In genomic region chr16:36874583-36875275, GRCm38 (mm10) we compare ENCODE assay signal across 8 mouse cellular contexts. TPM values are rescaled to one million over a fixed set of nuclear protein-coding genes. Genes with fewer than 3 reads are reported as not detected.
DNase-seq lines count a peak whose midpoint lies in the region; ATAC-seq and TF ChIP-seq lines count a peak whose summit lies in the region.

TSS of gene Eaf2 (minus strand) at chr16:36875003.
TSS of gene Golgb1 (plus strand) at chr16:36875140.

- peak within 1 kb of the TSS; percentile 76 for H3K9ac ChIP-seq in embryonic facial prominence, embryonic 15.5 days
- H3K9ac ChIP-seq in limb, embryonic 14.5 days (ENCODE audit: low read depth, low read length, severe bottlenecking) = peak within 1 kb of the TSS; percentile 91
- H3K9ac ChIP-seq in midbrain, postnatal 0 days (replicated peaks; ENCODE audit: low read length, poor library complexity, severe bottlenecking) = peak within 1 kb of the TSS; percentile 84

- H3K36me3 ChIP-seq in embryonic facial prominence, embryonic 15.5 days = peaks cover 7% of the 10 kb centered on the region
- H3K36me3 ChIP-seq in limb, embryonic 14.5 days (ENCODE audit: control insufficient read depth, insufficient read depth, low read length) = peaks cover 25% of the 10 kb centered on the region
- peaks cover 7% of the 10 kb centered on the region for H3K36me3 ChIP-seq in midbrain, postnatal 0 days (ENCODE audit: insufficient read depth, low read length)

- no peaks in the 10 kb centered on the region for H3K4me1 ChIP-seq in bone marrow, adult 2 months (ENCODE audit: control insufficient read depth, insufficient read depth, low read length)
- peaks cover 17% of the 10 kb centered on the region for H3K4me1 ChIP-seq in embryonic facial prominence, embryonic 15.5 days
- peaks cover 11% of the 10 kb centered on the region; the same call in 1 of the 2 replicates for H3K4me1 ChIP-seq in limb, embryonic 14.5 days (ENCODE audit: control insufficient read depth, insufficient read depth, low read length)
- 0 out of 2 replicates have a peak, but pooled peaks cover 6% of the 10 kb centered on the region for H3K4me1 ChIP-seq in midbrain, postnatal 0 days (ENCODE audit: insufficient read depth, low read length)

- DNase-seq in 416B (ENCODE audit: low read depth) = peak; percentile 100
- DNase-seq in heart, adult 8-10 months (ENCODE audit: low spot score) = peak; percentile 99
- DNase-seq in kidney, adult 9 months = peak; percentile 100
- DNase-seq in limb, embryonic 14.5 days (ENCODE audit: low spot score) = peak; percentile 100
- DNase-seq in midbrain, postnatal 0 days (ENCODE audit: low spot score) = peak; percentile 100
- peak; percentile 83 to 88 for DNase-seq in spleen, postnatal 14 days (ENCODE audit: low spot score in 2 of 2)

- peak within 1 kb of the TSS; percentile 82 for H3K4me3 ChIP-seq in bone marrow, adult 2 months (replicated peaks; ENCODE audit: control insufficient read depth, low read depth, low read length)
- H3K4me3 ChIP-seq in embryonic facial prominence, embryonic 15.5 days (replicated peaks) = peak within 1 kb of the TSS; percentile 82
- H3K4me3 ChIP-seq in limb, embryonic 14.5 days (replicated peaks; ENCODE audit: low read length) = peak within 1 kb of the TSS; percentile 81
- peak within 1 kb of the TSS; percentile 84 for H3K4me3 ChIP-seq in midbrain, postnatal 0 days (ENCODE audit: low read depth, low read length)

- under 1% methylated on average over 43 of the region's 43 CpGs for WGBS in bone marrow, adult 2 months
- under 1% methylated on average over 43 of the region's 43 CpGs for WGBS in embryonic facial prominence, embryonic 15.5 days
- under 1% methylated on average over 39 of the region's 43 CpGs for WGBS in limb, embryonic 14.5 days
- under 1% methylated on average over 42 of the region's 43 CpGs for WGBS in midbrain, postnatal 0 days

- peak; percentile 100 for ATAC-seq in embryonic facial prominence, embryonic 15.5 days (ENCODE audit: insufficient number of reproducible peaks, low FRiP score, low TSS enrichment, low read depth)
- ATAC-seq in limb, embryonic 14.5 days (ENCODE audit: low FRiP score, low read depth) = peak; percentile 99
- peak; percentile 100 for ATAC-seq in midbrain, postnatal 0 days (ENCODE audit: low FRiP score)

- TF ChIP-seq CTCF in bone marrow, adult 2 months (IDR thresholded peaks at IDR 0.05; ENCODE audit: control insufficient read depth, insufficient read depth, low read length) = no peak
- TF ChIP-seq CTCF in midbrain, postnatal 0 days (IDR thresholded peaks at IDR 0.05) = no peak; the same call in 1 of the 2 replicates

- peak; percentile 62; the same call in 1 of the 2 replicates for TF ChIP-seq POLR2A in bone marrow, adult 2 months (IDR thresholded peaks at IDR 0.05; ENCODE audit: borderline replicate concordance, control insufficient read depth, low read depth, low read length)
- peak; percentile 43; the same call in 1 of the 2 replicates for TF ChIP-seq POLR2A in limb, embryonic 14.5 days (IDR thresholded peaks at IDR 0.05; ENCODE audit: borderline replicate concordance, extremely low read depth, insufficient read depth, insufficient read length)

- peak within 1 kb of the TSS; percentile 59 for H3K4me2 ChIP-seq in embryonic facial prominence, embryonic 15.5 days (replicated peaks)
- H3K4me2 ChIP-seq in limb, embryonic 14.5 days (replicated peaks; ENCODE audit: low read depth, low read length, severe bottlenecking) = peak within 1 kb of the TSS; percentile 66
- peak within 1 kb of the TSS; percentile 66 for H3K4me2 ChIP-seq in midbrain, postnatal 0 days (ENCODE audit: low read depth, low read length, poor library complexity, severe bottlenecking)

- H3K9me3 ChIP-seq in embryonic facial prominence, embryonic 15.5 days (replicated peaks) = no peaks in the 10 kb centered on the region
- H3K9me3 ChIP-seq in limb, embryonic 14.5 days (ENCODE audit: control insufficient read depth, low read length) = no peaks in the 10 kb centered on the region
- no peaks in the 10 kb centered on the region for H3K9me3 ChIP-seq in midbrain, postnatal 0 days (ENCODE audit: low read length)

- no peaks in the 10 kb centered on the region for H3K27me3 ChIP-seq in embryonic facial prominence, embryonic 15.5 days
- H3K27me3 ChIP-seq in limb, embryonic 14.5 days (ENCODE audit: control insufficient read depth, insufficient read depth, low read length) = no peaks in the 10 kb centered on the region
- H3K27me3 ChIP-seq in midbrain, postnatal 0 days (ENCODE audit: insufficient read depth, low read length) = no peaks in the 10 kb centered on the region

- H3K27ac ChIP-seq in bone marrow, adult 2 months (ENCODE audit: control insufficient read depth, insufficient read depth, low read depth, low read length, poor library complexity) = peak within 1 kb of the TSS; percentile 79
- peak within 1 kb of the TSS; percentile 82 for H3K27ac ChIP-seq in embryonic facial prominence, embryonic 15.5 days (replicated peaks)
- H3K27ac ChIP-seq in limb, embryonic 14.5 days (replicated peaks; ENCODE audit: low read depth, low read length) = peak within 1 kb of the TSS; percentile 78
- H3K27ac ChIP-seq in midbrain, postnatal 0 days (ENCODE audit: low read depth, low read length) = peak within 1 kb of the TSS; percentile 82

RNA-seq across cellular contexts. Expression of gene Eaf2, which starts in this region (rescaled TPM):
- polyA plus RNA-seq in bone marrow, adult 2 months (2011; ENCODE audit: insufficient read depth, insufficient read length, low replicate concordance, missing spikeins) = 3.5 and 9.2 TPM in 2 replicates
- polyA plus RNA-seq in embryonic facial prominence, embryonic 15.5 days (2015; fragmentation: Nextera tagmentation; extraction: Ambion mirVana) = 7.5 and 8.1 TPM in 2 replicates
- total RNA-seq in heart, adult 8-10 months (2022) = 1 to 10 TPM; 1.2 to 1.9 (median 1.6) TPM
- polyA plus RNA-seq in limb, embryonic 14.5 days (2012; rRNA removed) = 1.4 and 2.4 TPM in 2 replicates
- 4.8 and 6.8 TPM in 2 replicates for polyA plus RNA-seq in limb, embryonic 14.5 days (2014; fragmentation: Nextera tagmentation; extraction: Ambion mirVana)
- total RNA-seq in midbrain, postnatal 0 days (2014; rRNA removed) = 0.14 and 1.0 TPM in 2 replicates
- 1.1 and 1.3 TPM in 2 replicates for polyA plus RNA-seq in midbrain, postnatal 0 days (2015; fragmentation: Nextera tagmentation; extraction: Ambion mirVana)

RNA-seq across cellular contexts. Expression of gene Golgb1, which starts in this region (rescaled TPM):
- 10.4 and 14.5 TPM in 2 replicates for polyA plus RNA-seq in bone marrow, adult 2 months (2011; ENCODE audit: insufficient read depth, insufficient read length, low replicate concordance, missing spikeins)
- polyA plus RNA-seq in embryonic facial prominence, embryonic 15.5 days (2015; fragmentation: Nextera tagmentation; extraction: Ambion mirVana) = 125 and 137 TPM in 2 replicates
- 10 to 100 TPM; 49.8 to 60.7 (median 53.2) TPM for total RNA-seq in heart, adult 8-10 months (2022)
- 52.4 and 82.1 TPM in 2 replicates for polyA plus RNA-seq in limb, embryonic 14.5 days (2012; rRNA removed)
- polyA plus RNA-seq in limb, embryonic 14.5 days (2014; fragmentation: Nextera tagmentation; extraction: Ambion mirVana) = 123 TPM in 2 replicates
- total RNA-seq in midbrain, postnatal 0 days (2014; rRNA removed) = 41.3 and 70.4 TPM in 2 replicates
- 84.1 and 101 TPM in 2 replicates for polyA plus RNA-seq in midbrain, postnatal 0 days (2015; fragmentation: Nextera tagmentation; extraction: Ambion mirVana)

Comparison
In these comparisons a context has a peak if more than half of its experiments do, and no peak if none do; other contexts are left out.
1. Peak in every context shown above with its lines: DNase-seq, ATAC-seq, H3K4me3 ChIP-seq and H3K27ac ChIP-seq.